Mouse (Mus musculus) hindbrain, embryonic 13.5 days (tissue): ENCODE measurements around the gene Bicdl2. TPM values are rescaled to one million over a fixed set of nuclear protein-coding genes. Genes with fewer than 3 reads are reported as not detected.

Source experiments
- ATAC-seq: fragments of 200-750 bp; cut with Nextera tagmentation; 2 replicates; pipeline ENCODE4 v1.8.0; 2017; ENCODE audit warnings: moderate TSS enrichment; ENCODE audit not compliant: low FRiP score
- H3K27ac ChIP-seq: fragments of 300-500 bp; sonication (generic); 2 replicates; pipeline ENCODE4 v1.5.1; 2015; ENCODE audit warnings: inconsistent platforms, mild to moderate bottlenecking, moderate library complexity
- H3K27me3 ChIP-seq: fragments of 300-500 bp; sonication (generic); 2 replicates; pipeline ENCODE4 v1.6.1; 2015; ENCODE audit warnings: mild to moderate bottlenecking, inconsistent platforms
- H3K36me3 ChIP-seq: fragments of 300-500 bp; sonication (generic); 2 replicates; pipeline ENCODE4 v1.6.1; 2015; ENCODE audit warnings: mild to moderate bottlenecking, inconsistent platforms
- H3K4me1 ChIP-seq: fragments of 300-500 bp; sonication (generic); replicated peaks from 2 replicates; pipeline ENCODE4 v1.6.1; 2015; ENCODE audit warnings: inconsistent platforms
- H3K4me2 ChIP-seq: fragments of 300-500 bp; sonication (generic); 2 replicates; pipeline ENCODE4 v1.6.1; 2015; ENCODE audit warnings: inconsistent platforms, mild to moderate bottlenecking, moderate library complexity
- H3K4me3 ChIP-seq: fragments of 300-500 bp; sonication (generic); 2 replicates; pipeline ENCODE4 v1.5.1; 2015; ENCODE audit warnings: mild to moderate bottlenecking, inconsistent platforms
- H3K9ac ChIP-seq: fragments of 300-500 bp; sonication (generic); 2 replicates; pipeline ENCODE4 v1.6.1; 2015; ENCODE audit warnings: mild to moderate bottlenecking, inconsistent platforms
- H3K9me3 ChIP-seq: fragments of 300-500 bp; sonication (generic); 2 replicates; pipeline ENCODE4 v1.6.1; 2016; ENCODE audit warnings: inconsistent platforms
- WGBS: fragments of 180-500 bp; shearing (Covaris S2); methylation state at CpG from one replicate; pipeline ENCODE4 v1.1.7; 2015; 5-methylcytosine and 5-hydroxymethylcytosine counted together
- polyA plus RNA-seq: library from polyadenylated mRNA; unstranded; fragments of >200 nt; fragmentation: Nextera tagmentation; extraction: Ambion mirVana; gene quantifications from 2 replicates; pipeline ENCODE4 v1.2.1, GENCODE M21; 2015

Gene Bicdl2
- polyA plus RNA-seq, 1 experiment from 2014 or later = 0.10 TPM

DNA sequence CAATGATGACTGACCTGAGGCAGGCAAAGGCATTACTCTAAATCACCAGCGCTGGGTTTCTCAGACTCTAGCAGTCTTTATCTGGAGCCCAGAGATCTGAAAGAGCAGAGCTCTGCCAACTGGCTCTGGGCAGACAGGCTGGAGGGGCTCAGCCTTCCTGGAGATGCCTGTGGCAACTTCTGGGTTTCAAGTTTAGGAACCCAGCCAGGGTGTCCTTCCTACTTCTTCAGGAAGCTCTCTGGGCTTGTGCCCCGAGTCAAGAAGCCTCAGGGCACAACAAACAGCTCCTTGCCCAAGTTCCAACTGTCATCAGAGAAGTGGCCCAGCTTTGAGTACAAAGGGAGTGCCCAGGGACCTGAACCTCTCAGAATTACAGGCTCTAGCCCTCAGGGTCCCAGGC lies 5.9 kb upstream of the Bicdl2 start:
- no peak overlapping the region for H3K4me3 ChIP-seq
- H3K9me3 ChIP-seq = no peaks in the 10 kb centered on the region
- no peak overlapping the region for H3K4me2 ChIP-seq
- peaks cover 22% of the 10 kb centered on the region for H3K27me3 ChIP-seq
- no peak overlapping the region for H3K27ac ChIP-seq
- no peaks in the 10 kb centered on the region for H3K36me3 ChIP-seq
- H3K4me1 ChIP-seq = no peaks in the 10 kb centered on the region
- WGBS = 72% methylated on average over 2 of the region's 2 CpGs
- no peak overlapping the region for H3K9ac ChIP-seq
- no peak for ATAC-seq

DNA sequence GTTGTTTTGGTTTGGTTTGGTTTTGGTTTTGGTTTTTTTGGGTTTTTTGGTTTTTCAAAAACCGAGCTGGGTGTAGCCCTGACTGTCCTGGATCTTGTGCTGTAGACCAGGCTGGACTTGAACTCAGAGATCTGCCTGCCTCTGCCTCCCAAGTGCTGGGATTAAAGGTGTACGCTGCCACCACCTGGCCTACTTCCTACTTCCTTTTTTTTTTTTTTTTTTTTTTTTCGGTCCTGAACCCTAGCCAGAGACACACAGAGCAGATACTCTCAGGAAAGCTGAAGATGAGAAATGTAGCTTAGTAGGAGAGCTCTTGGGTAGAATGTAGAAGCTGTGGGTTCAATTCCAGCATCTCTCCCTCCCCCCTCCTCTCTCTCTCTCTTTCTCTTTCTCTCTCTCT lies 1.9 kb upstream of the Bicdl2 start:
- peaks cover 8% of the 10 kb centered on the region; the same call in 1 of the 2 replicates for H3K4me1 ChIP-seq
- 84% methylated on average over 3 of the region's 3 CpGs for WGBS
- no peaks in the 10 kb centered on the region for H3K9me3 ChIP-seq
- H3K4me2 ChIP-seq = no peak overlapping the region
- peaks cover 62% of the 10 kb centered on the region for H3K27me3 ChIP-seq
- no peaks in the 10 kb centered on the region for H3K36me3 ChIP-seq
- ATAC-seq = no peak
- H3K27ac ChIP-seq = no peak overlapping the region
- no peak overlapping the region for H3K9ac ChIP-seq
- no peak overlapping the region for H3K4me3 ChIP-seq

DNA sequence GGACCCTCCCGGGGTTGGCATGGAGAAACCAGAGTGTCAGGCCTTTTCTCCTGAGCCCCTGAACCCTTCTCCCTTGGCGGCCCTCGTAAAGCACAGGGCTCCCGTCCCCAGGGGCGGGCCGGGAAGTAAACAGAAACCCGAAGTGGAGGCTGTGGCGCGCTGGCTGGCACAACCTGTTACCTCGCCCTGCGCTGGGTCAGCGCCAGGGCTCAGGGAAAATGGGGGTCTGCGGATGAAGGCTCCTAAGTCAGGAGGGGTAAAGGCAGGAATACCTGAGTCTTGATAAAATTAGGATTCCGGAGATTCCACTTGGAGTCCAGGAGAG lies 532 bp downstream of the Bicdl2 start:
- Histone ChIP-seq H3K36me3 (peaks cover under 1% of the 10 kb centered on the region; the same call in 1 of the 2 replicates), H3K27ac (no peak overlapping the region), H3K4me2 (no peak overlapping the region), H3K4me1 (peaks cover 8% of the 10 kb centered on the region; the same call in 1 of the 2 replicates), H3K9me3 (no peaks in the 10 kb centered on the region), H3K4me3 (0 out of 2 replicates have a peak overlapping the region, but pooled peaks have one; percentile 5), H3K27me3 (peaks cover 61% of the 10 kb centered on the region), H3K9ac (no peak overlapping the region)
- WGBS = 6% methylated on average over 14 of the region's 14 CpGs
- ATAC-seq = no peak

DNA sequence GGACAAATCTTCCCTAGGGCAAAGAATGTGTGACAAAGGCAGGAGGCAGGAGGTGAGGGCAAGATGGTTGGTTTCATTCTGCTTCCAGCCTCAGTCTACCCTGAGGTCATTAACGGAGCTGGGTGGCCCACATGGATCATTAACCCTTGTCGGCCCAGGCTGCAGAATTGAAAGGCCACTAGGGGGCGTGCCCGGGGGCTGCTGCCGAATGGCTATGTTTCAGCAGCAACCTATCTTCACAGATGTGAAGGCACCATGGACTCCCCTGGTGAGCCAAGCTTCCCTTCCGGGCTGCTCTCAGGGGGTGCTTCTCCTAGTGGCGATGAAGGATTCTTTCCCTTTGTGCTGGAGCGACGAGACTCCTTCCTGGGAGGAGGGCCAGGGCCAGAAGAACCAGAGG lies 1.2 kb downstream of the Bicdl2 start:
- Histone ChIP-seq H3K9ac (no peak overlapping the region), H3K36me3 (peaks cover 7% of the 10 kb centered on the region), H3K4me3 (no peak overlapping the region), H3K4me2 (no peak overlapping the region), H3K4me1 (peaks cover 8% of the 10 kb centered on the region; the same call in 1 of the 2 replicates), H3K27ac (no peak overlapping the region), H3K27me3 (peaks cover 61% of the 10 kb centered on the region), H3K9me3 (no peaks in the 10 kb centered on the region)
- ATAC-seq = no peak
- WGBS = 3% methylated on average over 9 of the region's 9 CpGs

DNA sequence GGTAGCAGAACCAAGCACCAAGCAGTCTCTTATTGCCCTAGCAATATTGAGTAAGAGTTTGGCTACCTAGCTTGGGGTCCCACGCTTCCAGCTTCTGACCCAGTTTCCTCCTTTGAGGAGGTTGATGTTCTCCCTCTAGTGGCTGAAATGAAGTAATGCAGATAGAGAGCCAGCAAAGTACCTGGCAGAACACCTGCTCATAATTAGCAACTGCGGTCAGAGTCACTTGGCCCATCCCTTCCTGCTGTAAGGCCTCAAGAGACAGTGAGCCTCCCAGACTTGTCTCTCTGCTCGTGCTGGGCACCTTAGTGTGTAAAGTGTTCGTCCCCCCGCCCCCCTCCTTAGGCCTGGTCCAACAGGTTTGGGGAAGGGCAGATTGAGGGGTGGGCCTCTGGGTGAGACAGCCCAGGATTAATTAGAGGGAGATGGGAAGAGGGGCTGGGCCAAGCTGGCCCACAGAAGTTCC lies 4.3 kb downstream of the Bicdl2 start:
- H3K27ac ChIP-seq = no peak overlapping the region
- peaks cover 38% of the 10 kb centered on the region for H3K36me3 ChIP-seq
- no peaks in the 10 kb centered on the region for H3K9me3 ChIP-seq
- no peak overlapping the region for H3K4me2 ChIP-seq
- H3K9ac ChIP-seq = no peak overlapping the region
- 14% methylated on average over 5 of the region's 5 CpGs for WGBS
- peak; percentile 39; the same call in 1 of the 2 replicates for ATAC-seq
- peaks cover 42% of the 10 kb centered on the region for H3K27me3 ChIP-seq
- H3K4me1 ChIP-seq = peaks cover 8% of the 10 kb centered on the region; the same call in 1 of the 2 replicates
- no peak overlapping the region for H3K4me3 ChIP-seq

DNA sequence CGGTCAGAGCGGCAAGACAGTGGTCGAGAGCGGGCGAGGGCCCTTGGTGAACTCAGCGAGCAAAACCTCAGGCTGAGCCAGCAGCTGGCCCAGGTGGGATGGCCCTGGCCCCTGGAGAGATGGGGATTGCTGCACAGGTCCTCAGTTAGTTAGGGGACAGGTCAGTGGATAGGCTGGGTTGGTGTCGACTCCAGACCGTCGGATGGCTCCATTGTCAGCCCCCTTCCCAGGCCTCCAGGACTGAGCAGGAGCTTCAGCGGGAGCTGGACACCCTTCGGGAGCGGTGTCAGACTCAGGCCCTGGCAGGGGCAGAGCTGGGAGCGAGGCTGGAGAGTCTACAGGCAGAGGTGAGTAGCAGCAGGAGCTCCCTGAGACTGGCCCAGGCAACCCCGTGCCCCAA lies 5.2 kb downstream of the Bicdl2 start:
- Histone ChIP-seq H3K9me3 (no peaks in the 10 kb centered on the region), H3K4me1 (peaks cover 4% of the 10 kb centered on the region; the same call in 1 of the 2 replicates), H3K36me3 (peaks cover 47% of the 10 kb centered on the region), H3K4me2 (no peak overlapping the region), H3K9ac (no peak overlapping the region), H3K27ac (no peak overlapping the region), H3K27me3 (peaks cover 33% of the 10 kb centered on the region), H3K4me3 (no peak overlapping the region)
- ATAC-seq = no peak
- 81% methylated on average over 14 of the region's 14 CpGs for WGBS

DNA sequence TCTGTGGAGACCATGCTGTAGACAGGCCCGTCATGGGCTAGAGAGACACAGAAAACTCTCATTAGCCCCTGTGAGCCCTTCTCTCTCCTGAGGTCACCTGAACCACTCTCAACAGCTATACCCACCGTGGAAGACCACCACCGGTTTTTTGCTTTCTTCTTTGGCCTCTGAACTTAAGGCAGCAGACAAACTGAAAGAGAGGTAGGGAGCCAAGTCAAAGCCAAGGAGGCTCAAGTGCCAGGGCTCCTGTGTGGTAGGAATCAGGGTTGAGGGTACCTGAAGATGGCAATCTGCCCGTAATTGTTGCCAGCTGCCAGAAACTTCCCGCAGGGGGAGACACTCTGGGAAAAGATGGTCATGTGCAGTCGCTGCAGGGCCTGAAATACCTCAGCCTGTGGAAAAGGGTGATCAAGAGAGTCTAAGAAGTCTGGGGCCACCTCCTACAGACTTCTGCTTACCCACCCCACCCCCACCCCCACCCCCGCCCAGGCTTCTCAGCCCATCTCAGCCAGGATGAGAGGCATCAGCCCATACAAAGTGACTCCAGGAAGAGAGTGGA lies 10.3 kb downstream of the Bicdl2 start:
- Histone ChIP-seq H3K9ac (no peak overlapping the region), H3K36me3 (peaks cover 49% of the 10 kb centered on the region), H3K27me3 (peaks cover 12% of the 10 kb centered on the region), H3K4me1 (peaks cover 27% of the 10 kb centered on the region), H3K4me2 (no peak overlapping the region), H3K4me3 (no peak overlapping the region), H3K27ac (no peak overlapping the region), H3K9me3 (no peaks in the 10 kb centered on the region)
- ATAC-seq = no peak
- 92% methylated on average over 7 of the region's 7 CpGs for WGBS

DNA sequence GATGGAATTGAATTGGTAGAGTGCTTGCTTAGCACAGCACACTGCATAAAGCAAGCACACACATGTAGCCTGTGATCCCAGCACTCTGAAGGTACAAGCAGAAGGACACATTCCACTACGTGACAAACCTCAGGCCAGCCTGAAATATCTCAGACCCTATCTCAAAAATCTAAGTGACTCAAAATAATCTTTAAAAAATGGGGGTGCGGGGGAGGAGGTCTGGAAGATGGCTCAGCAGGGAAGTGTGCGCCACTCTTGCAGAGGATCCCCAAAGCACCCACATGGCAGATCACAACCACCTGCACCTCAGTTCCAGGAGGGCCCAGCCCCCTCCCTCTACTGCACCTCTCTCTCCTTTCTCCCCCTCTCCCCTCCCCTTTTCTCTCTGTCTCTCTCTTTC lies 11.2 kb downstream of the Bicdl2 start:
- ATAC-seq = no peak
- Histone ChIP-seq H3K36me3 (peaks cover 42% of the 10 kb centered on the region), H3K4me3 (no peak overlapping the region), H3K9me3 (no peaks in the 10 kb centered on the region), H3K27me3 (peaks cover 21% of the 10 kb centered on the region), H3K9ac (no peak overlapping the region), H3K4me1 (peaks cover 37% of the 10 kb centered on the region), H3K27ac (no peak overlapping the region), H3K4me2 (no peak overlapping the region)
- WGBS = 96% methylated on average over 3 of the region's 3 CpGs

DNA sequence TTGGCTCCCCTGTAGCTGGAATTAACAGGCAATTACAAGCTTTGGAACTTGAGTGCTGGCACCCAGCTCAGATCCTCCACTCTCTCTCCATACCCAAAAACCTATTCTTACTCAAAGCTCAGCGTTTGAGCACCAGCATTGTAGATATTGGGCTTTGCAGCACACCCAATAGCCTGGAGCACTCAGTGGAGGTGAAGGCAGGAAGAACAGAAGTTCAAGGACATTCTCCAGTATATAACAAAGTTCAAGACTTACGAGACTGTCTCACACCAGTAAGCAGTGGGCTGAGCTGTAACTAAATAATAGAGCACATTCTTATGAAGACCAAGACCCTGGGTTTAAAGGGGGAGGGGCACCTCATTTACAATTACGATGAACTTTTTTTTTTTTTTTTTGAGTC lies 12.5 kb downstream of the Bicdl2 start:
- ATAC-seq = 0 out of 2 replicates have a peak, but pooled peaks have one; percentile 0
- peak overlapping the region; percentile 74 for H3K4me2 ChIP-seq
- H3K27ac ChIP-seq = no peak overlapping the region
- H3K27me3 ChIP-seq = peaks cover 32% of the 10 kb centered on the region
- H3K4me1 ChIP-seq = peaks cover 48% of the 10 kb centered on the region
- H3K9me3 ChIP-seq = no peaks in the 10 kb centered on the region
- H3K9ac ChIP-seq = peak overlapping the region; percentile 79; the same call in 1 of the 2 replicates
- 71% methylated on average over 3 of the region's 3 CpGs for WGBS
- H3K4me3 ChIP-seq = peak overlapping the region; percentile 58
- peaks cover 30% of the 10 kb centered on the region for H3K36me3 ChIP-seq

DNA sequence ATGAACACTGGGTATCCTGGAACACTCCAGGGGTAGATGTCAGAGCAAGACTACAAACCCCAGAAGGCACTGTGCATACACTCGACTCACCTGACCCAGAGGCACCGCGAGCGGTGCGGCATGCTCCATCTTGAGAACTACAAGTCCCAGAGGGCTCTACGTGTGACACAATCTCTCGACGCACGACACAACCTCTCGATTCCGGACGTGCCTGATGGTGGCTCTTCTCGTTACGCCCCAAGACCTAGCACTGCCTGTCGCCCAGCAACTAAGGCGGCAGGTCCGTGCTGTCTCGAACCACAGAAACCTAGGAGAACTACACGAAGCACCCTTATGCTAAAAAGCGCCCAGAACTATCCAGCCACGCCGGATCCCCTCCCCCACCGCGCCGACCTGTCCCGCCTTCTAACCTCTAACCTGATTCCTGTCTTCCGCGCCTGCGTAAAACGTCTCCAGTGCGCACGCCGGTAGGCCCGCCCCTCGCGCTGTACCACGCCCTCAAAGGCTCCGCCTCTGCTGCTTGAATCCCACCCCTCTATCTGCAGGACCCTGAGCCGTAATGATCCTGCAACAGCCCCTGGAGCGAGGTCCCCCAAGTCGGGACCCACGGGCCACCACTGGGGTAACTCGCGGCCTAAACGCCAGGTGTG lies 13.2 kb downstream of the Bicdl2 start, which contains the start of the genes Hcfc1r1 and Thoc6:
Gene Hcfc1r1, plus strand, starts transcription at position 173 of the 650 bp plus-strand sequence.
Gene Thoc6, minus strand, starts transcription at position 459 of the 650 bp plus-strand sequence.
- Histone ChIP-seq H3K4me2 (peak within 1 kb of the TSS; percentile 74), H3K4me3 (peak within 1 kb of the TSS; percentile 58), H3K27me3 (peaks cover 40% of the 10 kb centered on the region), H3K9ac (peak within 1 kb of the TSS; percentile 79), H3K9me3 (no peaks in the 10 kb centered on the region), H3K4me1 (peaks cover 48% of the 10 kb centered on the region), H3K36me3 (peaks cover 22% of the 10 kb centered on the region), H3K27ac (peak within 1 kb of the TSS; percentile 90)
- under 1% methylated on average over 45 of the region's 45 CpGs for WGBS
- peak; percentile 95 for ATAC-seq

DNA sequence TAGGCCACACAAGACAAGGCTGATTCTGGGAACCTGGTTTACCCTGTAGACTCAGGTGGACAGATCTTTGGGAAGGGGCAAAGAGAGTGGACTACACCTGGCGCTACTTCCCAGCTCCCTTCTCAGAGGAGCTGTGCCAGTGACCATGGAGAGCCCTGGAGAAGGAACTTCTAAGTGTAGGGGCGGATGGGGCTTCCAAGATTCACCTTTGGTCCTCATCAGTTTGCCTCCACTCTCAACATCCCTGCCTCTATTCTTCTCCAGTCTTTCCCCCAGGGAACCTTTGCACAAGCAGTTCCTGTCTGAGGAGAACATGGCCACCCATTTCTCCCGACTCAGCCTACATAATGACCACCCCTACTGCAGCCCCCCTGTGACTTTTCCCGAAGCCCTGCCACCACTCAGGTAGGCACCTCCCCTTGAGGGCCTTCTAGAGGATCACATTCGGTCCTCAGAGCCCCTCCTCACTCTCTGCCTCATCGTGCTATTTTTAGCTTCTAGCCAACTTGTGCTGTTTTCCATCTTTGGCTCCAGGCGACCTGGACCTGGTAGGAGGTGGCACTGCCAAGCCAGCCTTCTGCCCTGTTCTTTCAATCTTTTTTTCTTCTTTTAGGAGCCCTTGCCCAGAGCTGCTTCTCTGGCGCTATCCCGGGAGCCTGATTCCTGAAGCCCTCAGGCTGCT lies 14.1 kb downstream of the Bicdl2 start:
- H3K27ac ChIP-seq = peak overlapping the region; percentile 90
- peak overlapping the region; percentile 74 for H3K4me2 ChIP-seq
- peak overlapping the region; percentile 79 for H3K9ac ChIP-seq
- ATAC-seq = no peak
- H3K27me3 ChIP-seq = peaks cover 49% of the 10 kb centered on the region
- 46% methylated on average over 9 of the region's 9 CpGs for WGBS
- peaks cover 13% of the 10 kb centered on the region for H3K36me3 ChIP-seq
- H3K4me3 ChIP-seq = peak overlapping the region; percentile 58
- H3K9me3 ChIP-seq = no peaks in the 10 kb centered on the region
- H3K4me1 ChIP-seq = peaks cover 52% of the 10 kb centered on the region

DNA sequence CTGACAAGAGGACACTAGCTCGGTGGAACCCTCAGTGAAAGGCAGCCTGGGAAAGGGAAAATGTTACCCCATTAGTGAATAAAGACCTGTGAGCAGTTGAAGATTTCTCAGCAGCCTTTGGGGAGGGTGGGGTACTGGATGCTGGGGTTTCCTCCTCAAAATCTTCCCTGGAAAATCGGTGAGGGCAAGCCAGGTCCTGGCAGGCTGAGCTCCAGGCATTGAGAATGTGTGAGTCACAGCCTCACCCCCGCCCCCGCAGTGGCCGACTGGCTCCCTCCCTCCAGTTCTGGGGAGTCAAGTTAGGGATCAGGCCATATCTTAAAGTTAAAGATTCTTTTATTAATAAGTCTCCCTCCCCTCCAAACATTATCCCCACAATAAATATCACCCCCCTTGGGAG lies 14.8 kb downstream of the Bicdl2 start:
- Histone ChIP-seq H3K27ac (no peak overlapping the region), H3K27me3 (peaks cover 56% of the 10 kb centered on the region), H3K4me2 (peak overlapping the region; percentile 74), H3K9ac (peak overlapping the region; percentile 79; the same call in 1 of the 2 replicates), H3K4me3 (peak overlapping the region; percentile 58; the same call in 1 of the 2 replicates), H3K9me3 (no peaks in the 10 kb centered on the region), H3K36me3 (peaks cover 6% of the 10 kb centered on the region), H3K4me1 (peaks cover 55% of the 10 kb centered on the region)
- ATAC-seq = no peak
- 50% methylated on average over 5 of the region's 5 CpGs for WGBS
